In the genomic region with DNA sequence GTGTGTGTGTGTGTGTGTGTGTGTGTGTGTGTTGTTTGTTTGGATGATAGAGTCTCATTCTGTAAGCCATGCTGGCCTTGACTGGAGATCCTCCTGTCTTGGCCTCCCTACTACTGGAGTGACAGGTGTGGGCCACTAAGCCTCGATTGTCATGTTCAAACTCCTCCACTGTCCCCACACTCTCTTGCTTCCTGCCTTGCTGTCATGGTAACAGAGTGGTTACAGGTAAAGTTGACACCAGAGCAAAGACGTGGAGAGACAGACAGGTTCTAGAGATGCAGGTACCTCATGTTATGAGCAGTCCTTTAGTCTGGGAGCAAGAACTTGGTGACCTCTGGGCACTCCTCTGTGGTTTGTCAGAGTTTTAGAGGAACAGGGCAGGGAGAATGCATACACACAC, we compare ENCODE assay signal across 9 mouse cellular contexts.
"Had no signal": no experiment of that assay in that cellular context is flagged by ENCODE, and none has a peak within 500 bp of the region (broad histone marks: within the 10 kb centered on the region; RNA-seq: fewer than 3 reads in every experiment).

No protein-coding gene starts in this region.

- DNase-seq: kidney, adult 8-10 months; thymus, postnatal 36 days had no signal

- H3K9ac ChIP-seq: lung, embryonic 14.5 days; midbrain, embryonic 15.5 days had no signal

- H3K27ac ChIP-seq: kidney, postnatal 0 days; left cerebral cortex, adult 2 months; limb, embryonic 10.5 days; midbrain, embryonic 10.5 days; midbrain, embryonic 15.5 days had no signal

- H3K9me3 ChIP-seq: limb, embryonic 10.5 days; midbrain, embryonic 10.5 days; midbrain, embryonic 15.5 days had no signal

- H3K27me3 ChIP-seq: midbrain, embryonic 15.5 days had no signal

- H3K4me2 ChIP-seq: liver, embryonic 11.5 days; lung, embryonic 14.5 days; midbrain, embryonic 15.5 days had no signal

- ATAC-seq: midbrain, embryonic 15.5 days had no signal

- H3K4me3 ChIP-seq: left cerebral cortex, adult 2 months; limb, embryonic 10.5 days; midbrain, embryonic 10.5 days; midbrain, embryonic 15.5 days had no signal

- H3K36me3 ChIP-seq: limb, embryonic 10.5 days; midbrain, embryonic 10.5 days; midbrain, embryonic 15.5 days had no signal
